Mouse (Mus musculus) urinary bladder, adult 2 months (tissue): ENCODE data around the gene Nrxn3. TPM values are rescaled to one million over a fixed set of nuclear protein-coding genes. Genes with fewer than 3 reads are reported as not detected.

ENCODE experiments used
- DNase-seq: peaks from one replicate; pipeline ENCODE4 v3.0.0; 2022; ENCODE audit warnings: low spot score
- polyA plus RNA-seq: library from polyadenylated mRNA; depleted of rRNA; stranded (reverse); fragments of >200 nt; gene quantifications from 2 replicates; pipeline ENCODE4 v1.2.3, GENCODE M21; 2012

Nrxn3 gene
- polyA plus RNA-seq, 1 experiment: 0.28 TPM

DNA sequence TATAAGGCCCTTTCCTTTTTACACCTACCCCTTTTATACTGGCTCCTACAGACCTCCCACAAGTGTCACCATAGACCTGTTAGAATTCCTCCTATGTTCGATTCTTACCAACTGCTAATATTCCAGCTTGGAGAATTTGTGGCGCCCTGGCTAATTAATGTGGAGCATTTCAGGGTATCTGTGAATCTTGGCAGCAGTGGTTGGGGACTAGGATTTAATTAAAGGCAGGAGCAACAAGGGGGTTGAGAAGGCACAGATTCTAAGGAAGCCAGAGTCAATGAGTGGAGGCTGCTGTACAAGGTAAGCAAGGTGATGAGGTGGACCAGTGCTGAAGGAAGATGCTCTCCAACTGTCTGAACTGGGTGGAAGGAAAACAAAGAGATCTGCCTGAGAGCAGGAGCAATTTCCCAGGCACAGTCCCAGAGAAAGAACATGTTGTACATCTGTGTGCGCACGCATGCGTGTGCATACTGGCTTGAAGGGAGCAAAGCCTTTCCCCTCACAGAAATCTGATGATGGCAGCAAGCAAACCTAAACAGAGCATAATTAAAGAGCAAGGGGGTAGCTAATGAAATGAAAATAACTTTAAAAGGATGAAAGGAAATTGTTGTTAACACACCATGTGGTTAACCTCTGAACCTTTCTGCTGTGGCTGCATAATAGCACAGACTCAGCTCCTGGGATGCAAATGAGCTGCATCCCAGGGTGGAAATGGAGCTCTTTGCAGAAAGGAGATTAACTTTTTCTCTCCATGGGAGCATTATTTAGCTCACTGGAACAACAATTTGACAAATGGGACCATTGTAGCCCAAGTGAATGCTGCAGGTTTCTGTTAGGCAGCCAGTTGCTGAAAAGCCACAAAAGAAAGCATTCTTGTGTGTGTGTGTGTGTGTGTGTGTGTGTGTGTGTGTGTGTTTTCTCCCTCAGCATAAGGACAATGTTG is 1409.5 kb downstream of the Nrxn3 start:
- DNase-seq: no peak

DNA sequence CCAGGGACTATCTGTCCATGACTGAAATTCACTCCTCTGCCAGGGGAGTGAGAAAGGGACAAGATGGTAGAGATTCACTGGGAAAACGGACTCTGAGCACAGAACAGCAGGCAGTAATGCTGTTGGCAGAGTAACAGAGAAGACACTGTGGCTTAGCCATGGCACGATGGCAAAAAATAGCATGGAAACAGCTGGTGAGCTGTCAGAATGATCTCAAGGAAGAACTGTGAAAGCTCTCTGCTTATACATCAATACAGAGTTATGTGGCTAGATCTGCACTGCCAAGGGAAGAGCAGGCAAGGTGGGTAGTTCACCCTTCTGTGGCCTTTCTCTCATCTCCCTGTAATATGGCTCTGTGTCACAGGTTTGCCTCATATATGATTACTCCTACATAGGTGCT is 1419.3 kb downstream of the Nrxn3 start:
- DNase-seq: no peak

DNA sequence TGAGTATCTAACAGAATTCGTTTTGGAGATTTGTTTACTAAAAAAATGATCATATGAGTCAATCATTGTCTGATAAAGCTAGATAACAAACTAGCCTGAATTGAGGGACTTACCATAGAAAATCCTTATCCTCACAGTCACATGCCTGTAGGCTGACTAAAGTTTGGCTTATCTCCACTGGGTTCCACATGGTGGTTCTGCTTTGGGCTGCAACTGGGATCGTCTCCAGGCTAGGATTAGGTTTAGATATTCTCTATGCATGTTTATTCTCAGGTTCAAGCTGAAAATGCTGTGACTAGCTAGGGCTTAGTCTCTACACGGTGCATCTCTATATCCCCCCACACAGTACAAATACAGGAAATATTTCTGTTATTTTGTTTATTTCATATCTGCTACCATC is 1421.6 kb downstream of the Nrxn3 start:
- no peak for DNase-seq

DNA sequence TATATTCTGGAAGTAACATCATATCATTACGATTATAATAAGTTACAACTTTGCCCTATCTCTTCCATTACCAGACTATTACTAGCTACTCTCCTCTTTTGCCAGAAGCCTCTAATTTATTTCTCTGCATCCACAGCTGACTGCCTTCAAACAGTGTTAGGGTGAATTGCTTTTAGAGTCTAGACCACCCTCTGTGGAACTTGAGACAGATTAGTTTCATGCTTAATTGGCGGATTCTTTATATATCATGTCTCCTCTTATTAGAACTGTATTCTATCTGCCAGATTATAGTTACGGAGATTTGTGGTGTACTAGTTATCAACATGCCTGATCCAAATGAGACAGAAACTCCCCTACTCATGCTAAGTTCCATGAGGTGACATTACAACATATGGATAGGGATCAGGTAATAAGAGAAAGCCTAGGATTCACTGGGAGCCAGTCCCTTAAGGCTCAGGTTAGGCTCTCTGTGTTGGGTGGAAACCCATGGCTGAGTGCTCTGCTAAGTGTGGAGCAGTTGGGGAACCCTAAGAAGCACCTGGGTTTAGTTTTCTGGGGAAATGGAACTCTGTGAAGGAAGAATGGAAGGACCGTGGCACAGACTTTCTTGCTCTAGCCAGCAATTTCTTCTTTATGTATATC is 1435.6 kb downstream of the Nrxn3 start:
- no peak for DNase-seq

DNA sequence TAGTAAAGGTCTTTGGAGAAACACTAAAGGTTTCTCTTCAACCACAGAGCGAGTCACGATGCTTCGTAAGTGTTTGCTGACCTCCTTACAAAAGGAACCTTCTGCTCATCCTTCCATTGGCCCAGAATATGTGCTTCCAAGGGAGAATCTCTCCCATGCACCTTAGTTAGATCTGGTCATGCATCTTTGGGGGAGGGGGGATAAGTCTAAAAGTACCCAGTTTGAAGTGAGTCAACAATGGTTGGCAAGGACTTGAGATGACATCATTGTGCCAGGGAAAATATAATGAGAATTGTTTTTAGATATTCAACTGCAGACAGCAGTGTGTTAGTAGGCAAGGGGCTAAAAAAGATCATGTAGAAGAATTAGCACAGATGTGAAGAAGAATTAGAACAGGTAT is 1437.2 kb downstream of the Nrxn3 start:
- DNase-seq: no peak

DNA sequence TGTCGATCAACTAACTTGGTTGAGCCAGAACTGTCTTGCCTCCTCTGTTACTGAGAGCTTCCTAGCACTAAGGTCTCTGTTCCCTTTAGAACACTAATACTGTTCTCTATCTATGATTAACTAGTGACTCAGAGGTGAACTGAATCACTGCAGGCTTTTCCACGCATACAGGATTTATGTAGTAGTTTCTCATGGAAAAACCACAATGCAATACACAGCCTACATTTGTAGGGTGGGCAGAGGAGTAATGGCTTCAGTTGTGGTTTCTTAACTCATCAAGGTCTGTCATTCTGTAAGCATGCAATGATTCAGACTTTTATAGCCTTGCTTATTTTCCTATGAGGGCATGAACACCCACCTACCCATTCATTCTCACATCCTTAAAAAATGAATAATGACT is 1443.4 kb downstream of the Nrxn3 start:
- no peak for DNase-seq

DNA sequence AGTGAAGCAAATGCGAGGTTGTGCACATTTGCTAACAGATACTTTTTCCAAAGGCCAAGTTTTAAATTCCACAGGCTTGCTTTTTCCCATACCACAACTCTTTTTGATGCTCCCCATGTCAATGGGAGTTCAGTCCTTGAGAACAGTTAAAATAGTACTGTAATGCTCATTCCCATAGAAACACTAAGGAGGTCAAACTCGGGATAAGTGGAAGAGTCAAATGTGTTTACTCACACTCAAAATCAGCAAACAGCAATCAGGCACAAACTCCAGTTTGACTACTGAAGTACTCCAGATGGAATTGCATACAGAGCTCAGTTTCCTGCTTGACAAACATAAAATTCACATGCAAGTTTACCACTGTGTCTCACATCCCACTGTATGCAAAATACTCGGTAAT is 1458.9 kb downstream of the Nrxn3 start:
- no peak for DNase-seq

DNA sequence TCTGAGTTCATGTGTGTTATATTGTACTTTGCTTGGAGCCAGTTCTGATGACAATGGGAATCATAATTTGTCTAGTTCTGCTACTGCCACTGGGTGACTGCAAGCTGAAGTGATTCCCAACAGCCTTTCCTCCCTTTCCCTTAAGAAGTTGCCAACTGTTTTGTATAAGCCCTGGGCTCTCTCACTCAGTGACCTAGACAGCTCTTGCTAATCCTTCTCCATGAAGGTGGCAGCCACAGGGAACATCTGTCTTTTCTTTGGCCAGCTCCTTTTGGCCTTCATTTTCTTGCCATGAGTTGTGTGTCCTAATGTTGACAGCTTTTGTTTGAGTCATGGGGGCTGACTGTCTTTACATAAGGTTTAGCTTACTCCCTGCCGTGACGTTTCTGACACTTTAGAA is 1460.3 kb downstream of the Nrxn3 start:
- DNase-seq: no peak

DNA sequence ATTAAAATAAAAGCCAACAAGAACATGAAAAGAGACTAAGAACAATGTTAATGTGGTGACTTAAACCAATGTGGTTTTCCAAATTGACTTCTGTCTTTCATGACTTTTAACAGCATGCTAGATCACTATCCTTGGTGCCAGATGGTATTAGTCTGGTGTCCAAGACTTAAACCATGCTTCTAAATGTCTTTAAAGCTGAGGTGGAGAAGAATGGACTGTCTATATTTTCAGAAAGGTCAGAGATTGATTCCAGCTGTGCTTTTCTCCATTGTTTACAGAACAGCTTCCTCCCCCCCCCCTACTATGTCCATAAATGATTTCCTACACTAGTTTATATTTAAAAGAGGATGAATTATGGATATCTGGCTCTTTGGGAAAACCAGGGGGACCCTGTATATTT is 1473.5 kb downstream of the Nrxn3 start:
- DNase-seq: no peak

DNA sequence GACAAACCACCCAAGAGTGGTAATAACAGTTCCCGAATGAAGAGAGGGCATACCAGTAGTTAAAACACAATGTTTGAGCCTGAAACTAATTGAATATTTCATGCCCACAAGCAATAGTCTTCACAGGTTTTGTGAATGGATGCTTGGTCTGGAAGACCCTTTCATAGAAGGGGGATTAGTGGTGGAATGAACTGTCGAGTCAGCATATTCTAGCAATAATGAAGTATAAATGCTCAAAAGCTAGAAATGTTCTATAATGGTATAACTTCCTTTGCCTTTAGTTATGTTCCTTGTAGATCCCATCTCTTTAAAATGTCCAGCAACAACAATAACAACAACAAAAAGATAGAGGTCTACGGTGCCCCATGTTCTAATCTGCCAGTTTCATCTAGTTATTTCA is 1475.3 kb downstream of the Nrxn3 start:
- DNase-seq: no peak

DNA sequence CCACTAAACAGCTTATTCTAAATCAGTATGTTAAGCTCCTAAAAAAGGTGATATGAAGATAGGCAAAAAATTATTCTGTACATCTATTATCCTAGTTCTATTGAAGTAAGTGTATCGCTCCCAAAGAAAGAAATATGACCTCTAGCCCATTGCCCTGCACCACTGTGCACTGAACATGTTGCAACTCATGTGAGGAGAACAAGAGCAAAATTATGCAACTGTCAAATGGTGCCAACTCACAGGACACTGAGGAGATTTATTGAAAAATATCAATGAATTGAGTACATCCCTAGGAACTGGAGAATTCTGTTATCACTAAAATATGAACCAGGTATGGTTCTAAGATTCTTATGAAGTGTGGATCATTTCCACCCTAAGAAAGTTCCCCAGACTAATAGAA is 1479.8 kb downstream of the Nrxn3 start:
- DNase-seq: no peak

DNA sequence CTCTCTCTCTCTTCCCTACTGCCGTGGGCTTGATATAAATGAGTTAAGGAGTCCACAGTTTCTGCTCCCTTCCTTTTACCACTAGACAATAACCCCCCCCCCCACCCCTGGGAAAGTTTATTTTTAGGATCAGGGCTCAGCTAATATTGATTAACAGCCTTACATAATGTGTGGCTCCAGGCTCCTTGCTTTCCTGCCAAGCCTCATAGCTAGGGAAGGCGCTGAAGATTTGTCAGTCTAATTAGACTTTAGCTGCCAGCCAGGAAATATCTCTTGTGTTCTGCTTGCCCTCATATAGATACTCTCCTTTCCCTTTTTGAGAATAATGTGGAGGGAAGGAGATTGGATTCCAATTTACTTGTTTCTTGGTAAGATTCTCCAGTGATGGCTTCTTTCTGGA is 1488.7 kb downstream of the Nrxn3 start:
- DNase-seq: no peak

DNA sequence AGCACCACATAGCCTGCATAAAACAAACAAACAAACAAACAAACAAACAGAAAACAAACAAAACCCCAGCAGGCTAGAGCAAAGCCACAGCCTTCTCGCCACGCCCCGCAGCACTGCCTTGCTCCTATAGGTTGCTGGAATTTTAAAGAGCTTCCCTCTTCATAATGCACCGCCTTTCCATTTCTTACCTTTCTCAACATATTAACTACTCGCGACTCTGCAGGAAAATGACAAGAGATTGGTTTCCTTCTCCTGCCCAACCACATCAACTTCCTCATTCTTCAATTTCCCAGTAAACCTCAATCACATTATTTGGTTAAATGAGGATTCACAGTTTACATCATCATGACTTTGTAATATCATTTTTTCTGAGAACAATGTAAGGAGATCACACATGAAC is 1494.4 kb downstream of the Nrxn3 start:
- no peak for DNase-seq

DNA sequence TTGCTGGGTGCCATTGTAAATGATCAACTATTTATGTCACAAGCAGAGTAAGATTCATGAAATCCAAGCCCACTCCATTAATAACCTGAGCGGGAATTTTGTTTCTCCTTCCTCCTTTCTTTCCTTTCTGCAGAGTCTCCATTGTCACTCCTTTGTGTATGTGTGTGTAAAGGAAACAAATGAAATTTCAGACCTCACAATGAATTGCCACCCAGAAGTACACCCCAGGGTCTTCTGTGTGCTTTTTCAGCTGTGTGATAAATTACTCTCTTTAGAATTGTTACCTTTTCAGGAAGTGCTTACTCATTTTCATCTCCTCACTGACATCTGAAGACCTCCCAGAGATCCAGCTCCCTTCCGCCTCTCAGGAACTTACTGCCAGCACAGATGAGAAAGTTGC is 1506.4 kb downstream of the Nrxn3 start:
- DNase-seq: no peak

DNA sequence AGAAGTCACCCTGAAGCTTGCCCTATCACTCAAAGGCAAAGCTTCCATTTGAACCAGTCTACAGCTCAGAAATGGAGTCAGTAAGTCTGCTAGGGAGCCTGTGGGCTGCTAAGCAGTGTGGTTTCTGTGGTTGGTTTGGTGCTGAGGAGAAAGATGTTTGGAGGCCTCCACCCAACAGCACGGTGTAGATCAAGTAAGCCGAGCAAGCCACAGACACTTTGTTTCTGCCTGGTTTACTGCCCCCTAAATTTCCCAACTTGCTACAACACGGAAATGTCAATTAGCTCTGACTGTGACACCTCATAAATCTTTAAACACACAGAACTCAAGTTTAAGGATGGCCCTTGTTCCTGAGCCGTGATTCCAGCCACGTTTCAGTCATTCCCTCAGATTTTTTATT is 1513.4 kb downstream of the Nrxn3 start:
- no peak for DNase-seq

DNA sequence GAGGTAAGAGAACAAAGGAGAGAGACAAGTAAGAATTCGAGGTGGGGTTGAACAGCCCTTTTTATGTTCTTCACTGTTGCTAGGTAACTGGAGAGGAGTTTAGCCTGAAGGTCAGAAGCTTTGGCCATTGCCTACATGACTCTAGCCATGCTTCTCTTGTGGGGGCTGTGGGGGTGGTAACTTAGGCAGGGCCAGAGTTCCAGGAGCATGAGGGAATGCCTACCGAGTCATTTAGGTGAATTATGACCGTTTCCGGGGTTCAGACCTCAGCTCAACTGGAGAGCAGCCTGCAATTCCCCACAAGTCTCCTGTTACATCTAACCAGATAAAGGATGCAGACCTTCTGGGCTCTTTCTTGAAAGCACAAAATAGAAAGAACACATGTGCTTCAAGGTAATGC is 1537.6 kb downstream of the Nrxn3 start:
- no peak for DNase-seq

DNA sequence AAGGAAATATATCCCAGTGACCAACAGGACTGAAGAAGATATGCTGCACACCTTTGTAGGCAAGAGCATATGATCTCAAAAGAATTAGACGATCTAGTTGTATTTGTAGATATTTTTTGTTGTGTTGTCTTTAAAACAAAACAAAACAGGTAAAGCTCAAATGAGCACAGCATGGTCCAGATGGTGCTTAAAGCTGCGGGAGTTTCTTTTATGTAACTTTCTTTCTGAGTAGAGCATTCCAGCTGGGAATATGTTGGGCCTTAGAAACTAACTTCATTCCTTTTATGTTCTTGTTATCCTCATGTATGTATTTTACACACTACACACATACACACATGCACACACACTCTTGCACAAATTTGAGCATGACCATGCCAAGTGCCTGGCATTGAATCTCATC is 1545.4 kb downstream of the Nrxn3 start:
- DNase-seq: no peak

DNA sequence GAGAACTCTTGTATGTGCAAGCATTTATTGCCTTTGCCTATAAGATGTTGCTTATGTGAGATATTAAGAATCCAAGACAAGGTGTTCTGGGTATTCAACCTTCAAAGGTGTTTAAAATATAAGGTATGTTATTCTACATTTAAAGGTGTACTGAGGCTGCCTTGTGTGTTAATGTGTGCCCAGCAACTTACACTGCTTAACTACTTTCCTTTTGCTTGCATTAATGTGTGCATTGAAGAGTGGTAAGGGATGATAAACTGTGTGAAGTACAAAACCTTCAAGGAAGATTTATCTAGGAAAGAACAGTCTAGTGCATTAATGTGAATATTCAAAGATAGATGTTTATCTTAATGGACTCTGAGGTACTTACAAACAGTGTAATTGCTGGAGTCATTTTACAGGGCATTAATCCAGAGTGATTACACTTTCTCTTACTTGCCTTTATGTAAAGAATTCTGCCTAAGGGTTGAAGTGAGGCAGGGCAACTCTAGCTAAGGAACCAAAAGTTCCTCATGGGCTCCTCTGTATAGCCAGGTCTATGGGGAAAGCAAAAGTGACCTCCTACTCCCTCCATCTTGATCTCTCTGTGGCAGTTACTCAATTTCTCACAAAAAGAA is 1548.2 kb downstream of the Nrxn3 start:
- DNase-seq: no peak

DNA sequence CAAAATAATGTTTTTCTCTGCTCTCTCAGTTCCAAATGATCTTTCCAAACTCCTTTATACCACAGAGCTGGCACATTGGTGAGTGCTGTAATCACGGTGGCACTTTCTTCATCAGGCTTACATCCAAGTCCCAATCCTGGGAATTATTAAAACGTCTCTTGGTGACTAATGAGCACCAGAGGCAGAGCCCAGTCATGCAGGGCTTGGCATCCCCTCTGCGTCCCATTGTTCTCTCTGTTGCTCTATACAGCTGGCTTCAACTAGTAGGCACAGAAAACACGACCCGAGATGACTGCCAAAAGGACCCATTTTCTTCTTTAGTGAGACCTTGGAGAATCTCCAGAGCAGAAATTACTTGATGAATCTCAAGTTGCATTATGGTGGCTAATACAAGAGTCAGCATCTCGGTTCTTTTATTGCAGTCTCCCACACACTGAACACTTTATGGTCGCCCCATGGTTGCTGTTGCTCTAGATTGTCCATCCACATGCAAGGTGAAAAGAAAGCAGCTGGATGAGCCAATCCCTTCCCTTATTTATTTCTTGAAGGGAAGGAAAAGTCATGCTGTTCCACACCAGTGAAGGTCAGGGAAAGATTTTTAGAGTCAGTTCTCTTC is 1552.1 kb downstream of the Nrxn3 start:
- no peak for DNase-seq

DNA sequence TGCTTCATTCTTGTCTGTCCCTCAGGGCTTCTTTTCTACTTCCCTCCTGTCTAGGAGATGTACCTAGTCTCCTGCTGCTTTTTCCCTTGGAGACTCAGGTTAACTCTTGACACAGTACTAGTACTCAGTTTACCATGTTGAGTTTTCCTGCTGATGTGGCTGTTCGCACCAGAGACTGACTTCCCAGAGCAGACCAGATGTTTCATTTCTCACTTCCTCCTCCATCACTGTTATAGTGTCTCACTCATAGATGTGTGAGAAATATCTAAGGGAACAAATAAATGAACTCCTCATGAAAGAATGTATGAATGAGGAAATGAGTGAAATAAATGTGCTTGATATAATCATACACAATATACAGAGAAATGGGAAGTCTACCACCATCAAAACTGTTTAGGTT is 1558.6 kb downstream of the Nrxn3 start:
- no peak for DNase-seq

DNA sequence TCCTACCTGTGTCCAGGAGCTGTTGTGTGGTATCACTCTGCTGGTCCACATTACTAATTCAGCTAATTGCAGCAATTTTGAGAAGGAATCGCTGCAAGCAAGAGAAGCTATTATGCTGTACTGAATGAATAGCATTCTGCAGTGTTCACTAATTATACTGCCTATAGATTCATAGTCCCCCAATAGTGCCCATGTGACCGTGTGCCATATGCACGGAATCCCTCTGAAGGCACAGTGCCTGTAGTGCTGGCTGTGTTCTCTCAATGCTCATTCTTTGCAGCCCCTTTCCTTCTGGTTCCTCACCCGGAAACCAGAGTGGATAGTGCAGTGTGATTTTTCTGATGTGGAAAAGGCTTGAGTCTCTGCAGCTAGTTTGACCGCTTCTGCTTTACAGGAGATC is 1560.3 kb downstream of the Nrxn3 start:
- DNase-seq: no peak

DNA sequence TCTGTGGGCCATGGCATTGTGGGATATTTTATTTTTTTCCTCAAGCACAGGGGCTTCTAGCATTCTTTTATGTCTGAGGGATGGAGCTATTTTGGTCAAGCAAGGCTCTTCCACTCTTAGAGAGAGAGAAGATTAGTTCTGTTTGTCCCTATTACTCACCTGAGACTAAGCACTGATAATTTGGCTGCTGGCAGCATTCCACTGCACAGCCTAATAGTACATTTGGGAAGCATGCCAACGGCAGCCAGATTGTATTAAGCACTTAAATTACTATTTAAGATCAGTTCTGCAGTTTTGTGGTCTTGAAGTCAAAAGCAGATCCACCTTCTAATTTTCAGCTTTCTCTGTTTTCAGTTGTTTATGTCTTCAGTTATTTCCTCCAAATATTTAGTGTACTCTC is 1580.0 kb downstream of the Nrxn3 start:
- no peak for DNase-seq

DNA sequence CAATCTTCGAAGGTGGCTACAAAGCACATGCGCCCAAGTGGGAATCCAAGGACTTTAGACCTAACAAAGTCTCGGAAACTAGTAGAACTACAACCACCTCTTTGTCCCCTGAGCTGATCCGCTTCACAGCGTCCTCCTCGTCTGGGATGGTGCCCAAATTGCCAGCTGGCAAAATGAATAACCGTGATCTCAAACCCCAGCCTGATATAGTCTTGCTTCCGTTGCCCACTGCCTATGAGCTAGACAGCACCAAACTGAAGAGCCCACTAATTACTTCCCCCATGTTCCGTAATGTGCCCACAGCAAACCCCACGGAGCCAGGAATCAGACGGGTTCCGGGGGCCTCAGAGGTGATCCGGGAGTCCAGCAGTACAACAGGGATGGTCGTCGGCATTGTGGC is 1609.1 kb downstream of the Nrxn3 start:
- no peak for DNase-seq
